Mouse (Mus musculus) hindbrain, embryonic 14.5 days (tissue): ENCODE measurements at regions not wholly inside any gene's neighbourhood (a gene's known extent, or its start where the extent isn't known, plus 50 kb on each side); places are given as distances from the start of the nearest gene placed in this dataset.

Experiments used
- ATAC-seq: fragments of 200-750 bp; cut with Nextera tagmentation; 2 replicates; pipeline ENCODE4 v1.8.0; 2017; ENCODE audit warnings: moderate number of reproducible peaks, mild to moderate bottlenecking, moderate TSS enrichment, moderate library complexity; ENCODE audit not compliant: low FRiP score
- DNase-seq: peaks from one replicate; pipeline ENCODE4 v3.0.0-alpha.2; 2015; ENCODE audit warnings: low spot score
- H3K27ac ChIP-seq: fragments of 300-500 bp; sonication (generic); 2 replicates; pipeline ENCODE4 v1.5.1; 2014; ENCODE audit warnings: mild to moderate bottlenecking, moderate library complexity
- H3K27me3 ChIP-seq: fragments of 300-500 bp; sonication (generic); 2 replicates; pipeline ENCODE4 v1.6.1; 2014; ENCODE audit warnings: mild to moderate bottlenecking, low read length, mixed read lengths; ENCODE audit not compliant: control insufficient read depth, insufficient read depth
- H3K36me3 ChIP-seq: fragments of 300-500 bp; sonication (generic); replicated peaks from 2 replicates; pipeline ENCODE4 v1.6.1; 2014; ENCODE audit not compliant: control insufficient read depth, insufficient read depth
- H3K4me1 ChIP-seq: fragments of 300-500 bp; sonication (generic); replicated peaks from 2 replicates; pipeline ENCODE4 v1.6.1; 2014; ENCODE audit warnings: antibody characterized with exemption, low read length, mixed read lengths; ENCODE audit not compliant: control insufficient read depth, insufficient read depth
- H3K4me2 ChIP-seq: fragments of 300-500 bp; sonication (generic); replicated peaks from 2 replicates; pipeline ENCODE4 v1.6.1; 2014; ENCODE audit warnings: mild to moderate bottlenecking, moderate library complexity
- H3K4me3 ChIP-seq: fragments of 300-500 bp; sonication (generic); replicated peaks from 2 replicates; pipeline ENCODE4 v1.5.1; 2014; ENCODE audit warnings: mild to moderate bottlenecking, low read length
- H3K9ac ChIP-seq: fragments of 300-500 bp; sonication (generic); 2 replicates; pipeline ENCODE4 v1.6.1; 2014
- H3K9me3 ChIP-seq: fragments of 300-500 bp; sonication (generic); 2 replicates; pipeline ENCODE4 v1.6.1; 2016; ENCODE audit warnings: low read length; ENCODE audit not compliant: control insufficient read depth
- WGBS: fragments of 180-500 bp; shearing (Covaris S2); extraction: QIAGEN DNeasy Blood & Tissue Kit; methylation state at CpG from one replicate; pipeline ENCODE4 v1.1.7; 2014; 5-methylcytosine and 5-hydroxymethylcytosine counted together

DNA sequence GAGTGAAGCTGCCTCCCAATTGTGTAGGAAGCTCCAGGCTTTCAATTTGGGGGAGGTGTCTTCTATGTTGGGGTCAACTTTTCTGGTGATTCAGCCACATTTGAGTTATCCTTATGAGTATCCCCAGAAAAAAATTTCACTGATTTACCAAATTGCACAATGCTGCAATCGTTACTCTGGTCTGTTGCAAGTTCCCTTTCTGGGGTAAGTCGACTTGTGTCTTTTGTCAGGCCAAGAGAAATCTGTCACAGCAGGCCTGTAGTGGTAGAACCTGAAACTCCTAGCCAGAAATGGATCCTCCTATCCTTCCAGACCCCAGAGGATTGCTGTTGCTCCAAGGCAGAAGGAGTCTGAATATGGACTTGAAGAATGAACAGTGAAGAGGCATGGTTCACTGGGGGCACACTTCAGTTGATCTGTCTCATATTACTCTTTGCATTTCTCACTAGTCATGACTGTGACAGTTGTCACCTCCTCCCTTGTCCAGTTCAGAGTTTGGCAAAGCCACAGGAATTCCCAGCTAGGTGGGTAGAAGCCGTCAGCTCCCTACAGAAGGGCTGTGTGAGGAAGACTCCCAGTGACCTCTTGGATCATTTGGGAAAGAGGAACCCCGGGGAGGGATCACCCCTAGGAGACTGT, 114.6 kb upstream of the Btg1 start:
- no peak overlapping the region for H3K27ac ChIP-seq
- H3K4me3 ChIP-seq: no peak overlapping the region
- H3K9ac ChIP-seq: no peak overlapping the region
- H3K27me3 ChIP-seq: no peaks in the 10 kb centered on the region
- H3K4me2 ChIP-seq: no peak overlapping the region
- ATAC-seq (no peak), DNase-seq (no peak)
- H3K4me1 ChIP-seq: no peaks in the 10 kb centered on the region
- no peaks in the 10 kb centered on the region for H3K36me3 ChIP-seq
- no peaks in the 10 kb centered on the region for H3K9me3 ChIP-seq
- WGBS: 85% methylated on average over 4 of the region's 4 CpGs

DNA sequence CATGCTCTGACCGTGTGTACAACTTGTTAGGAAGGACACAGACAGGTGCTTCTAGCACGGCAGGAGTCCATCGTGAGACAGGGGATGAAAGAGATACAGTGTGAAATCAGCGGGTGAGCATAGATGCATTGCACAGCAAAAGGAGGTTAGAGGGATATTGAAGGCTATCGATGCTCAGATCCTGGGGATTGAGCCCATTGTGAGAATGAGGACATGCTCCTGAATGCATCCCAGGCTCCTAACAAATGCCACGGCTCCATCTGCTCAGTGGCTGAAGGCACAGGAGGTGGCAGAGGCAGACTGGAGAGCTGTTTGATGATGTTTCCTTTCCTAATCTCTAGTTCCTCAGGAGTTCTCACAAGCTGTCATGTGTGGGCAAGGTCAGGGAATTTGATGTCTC, 114.1 kb upstream of the Btg1 start:
- no peaks in the 10 kb centered on the region for H3K4me1 ChIP-seq
- no peak for DNase-seq
- 78% methylated on average over 6 of the region's 6 CpGs for WGBS
- H3K4me3 ChIP-seq: no peak overlapping the region
- no peaks in the 10 kb centered on the region for H3K9me3 ChIP-seq
- no peak overlapping the region for H3K9ac ChIP-seq
- no peaks in the 10 kb centered on the region for H3K27me3 ChIP-seq
- no peak for ATAC-seq
- no peaks in the 10 kb centered on the region for H3K36me3 ChIP-seq
- no peak overlapping the region for H3K4me2 ChIP-seq
- H3K27ac ChIP-seq: no peak overlapping the region

DNA sequence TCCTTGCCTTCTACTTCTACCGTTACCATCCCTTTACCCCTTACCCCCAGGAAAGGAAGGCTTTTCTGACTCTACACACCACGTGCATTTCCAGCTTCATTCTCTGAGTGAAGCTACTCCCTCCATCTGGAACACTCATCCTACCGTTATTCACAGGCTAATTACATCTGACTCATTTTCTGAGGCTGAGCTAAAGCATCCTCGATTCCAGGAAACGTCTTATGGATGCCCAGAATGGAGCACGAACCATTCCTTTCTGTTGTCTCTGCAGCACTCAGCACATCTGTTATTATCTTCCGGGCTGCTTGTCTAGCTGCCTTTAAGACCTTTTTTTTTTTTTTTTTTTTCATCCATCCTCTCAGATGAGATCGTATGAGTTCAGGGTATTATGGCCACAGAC, 112.5 kb upstream of the Btg1 start:
- no peak overlapping the region for H3K4me2 ChIP-seq
- no peaks in the 10 kb centered on the region for H3K9me3 ChIP-seq
- H3K4me3 ChIP-seq: no peak overlapping the region
- DNase-seq (no peak), ATAC-seq (no peak)
- no peaks in the 10 kb centered on the region for H3K36me3 ChIP-seq
- H3K27ac ChIP-seq: no peak overlapping the region
- no peaks in the 10 kb centered on the region for H3K4me1 ChIP-seq
- H3K27me3 ChIP-seq: no peaks in the 10 kb centered on the region
- no peak overlapping the region for H3K9ac ChIP-seq
- WGBS: 85% methylated on average over 8 of the region's 8 CpGs

DNA sequence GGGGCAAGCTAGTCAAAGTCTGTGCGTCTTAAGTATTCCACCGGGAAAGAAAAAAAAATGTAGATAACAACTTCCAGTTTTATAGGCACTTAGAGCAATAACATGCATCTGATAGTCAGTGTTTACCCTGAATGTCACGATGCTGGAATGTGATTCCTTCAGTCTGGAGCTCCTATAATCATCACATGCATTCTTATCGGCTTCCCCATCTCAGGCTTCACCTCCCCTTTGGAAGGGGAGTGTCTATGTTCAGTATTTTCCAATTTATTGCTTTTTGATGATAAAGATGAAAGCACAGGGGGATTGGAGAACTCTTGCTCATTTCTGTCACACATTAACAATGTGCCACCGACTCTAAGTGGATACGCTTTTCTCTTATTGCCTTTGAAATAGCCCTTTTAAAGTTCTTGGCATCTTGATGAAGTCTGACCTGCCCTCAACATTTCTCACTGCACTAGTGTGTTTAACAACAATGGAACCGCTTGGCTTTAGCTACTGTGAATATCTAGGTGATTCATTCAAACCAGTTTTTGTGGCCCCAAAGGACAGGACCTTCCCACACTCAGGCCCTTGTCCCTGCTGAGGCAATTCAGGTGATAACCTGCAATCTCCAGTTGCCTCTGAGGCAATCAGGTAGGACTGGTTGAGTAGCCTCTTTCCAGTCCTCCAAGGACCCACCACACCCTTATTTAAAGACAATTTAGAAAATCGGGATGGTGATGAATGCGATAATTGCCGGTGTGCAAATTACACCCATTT, 101.5 kb upstream of the Btg1 start:
- no peak for DNase-seq
- no peak overlapping the region for H3K27ac ChIP-seq
- H3K9ac ChIP-seq: no peak overlapping the region
- H3K4me3 ChIP-seq: no peak overlapping the region
- H3K36me3 ChIP-seq: no peaks in the 10 kb centered on the region
- ATAC-seq: no peak
- H3K4me1 ChIP-seq: no peaks in the 10 kb centered on the region
- 89% methylated on average over 10 of the region's 10 CpGs for WGBS
- H3K4me2 ChIP-seq: no peak overlapping the region
- no peaks in the 10 kb centered on the region for H3K27me3 ChIP-seq
- H3K9me3 ChIP-seq: no peaks in the 10 kb centered on the region

- no peaks in the 10 kb centered on the region for H3K27me3 ChIP-seq
- no peak overlapping the region for H3K9ac ChIP-seq
- no peaks in the 10 kb centered on the region for H3K4me1 ChIP-seq
- no peak overlapping the region for H3K27ac ChIP-seq
- H3K36me3 ChIP-seq: no peaks in the 10 kb centered on the region
- H3K4me2 ChIP-seq: no peak overlapping the region
- no peaks in the 10 kb centered on the region for H3K9me3 ChIP-seq
- 84% methylated on average over 2 of the region's 2 CpGs for WGBS
- ATAC-seq: no peak
- no peak overlapping the region for H3K4me3 ChIP-seq
- DNase-seq: no peak
These were observed 100.9 kb upstream of the Btg1 start for GRCm38 (mm10) chr10:96515923-96516258.

- Histone ChIP-seq H3K4me2 (no peak overlapping the region), H3K27ac (no peak overlapping the region), H3K27me3 (no peaks in the 10 kb centered on the region), H3K9ac (no peak overlapping the region), H3K36me3 (no peaks in the 10 kb centered on the region), H3K4me3 (no peak overlapping the region), H3K9me3 (no peaks in the 10 kb centered on the region), H3K4me1 (peaks cover 8% of the 10 kb centered on the region; the same call in 1 of the 2 replicates)
- no peak for DNase-seq
- ATAC-seq: no peak
- WGBS: 81% methylated on average over 3 of the region's 3 CpGs
These were observed 97.4 kb upstream of the Btg1 start for GRCm38 (mm10) chr10:96519411-96519810.

DNA sequence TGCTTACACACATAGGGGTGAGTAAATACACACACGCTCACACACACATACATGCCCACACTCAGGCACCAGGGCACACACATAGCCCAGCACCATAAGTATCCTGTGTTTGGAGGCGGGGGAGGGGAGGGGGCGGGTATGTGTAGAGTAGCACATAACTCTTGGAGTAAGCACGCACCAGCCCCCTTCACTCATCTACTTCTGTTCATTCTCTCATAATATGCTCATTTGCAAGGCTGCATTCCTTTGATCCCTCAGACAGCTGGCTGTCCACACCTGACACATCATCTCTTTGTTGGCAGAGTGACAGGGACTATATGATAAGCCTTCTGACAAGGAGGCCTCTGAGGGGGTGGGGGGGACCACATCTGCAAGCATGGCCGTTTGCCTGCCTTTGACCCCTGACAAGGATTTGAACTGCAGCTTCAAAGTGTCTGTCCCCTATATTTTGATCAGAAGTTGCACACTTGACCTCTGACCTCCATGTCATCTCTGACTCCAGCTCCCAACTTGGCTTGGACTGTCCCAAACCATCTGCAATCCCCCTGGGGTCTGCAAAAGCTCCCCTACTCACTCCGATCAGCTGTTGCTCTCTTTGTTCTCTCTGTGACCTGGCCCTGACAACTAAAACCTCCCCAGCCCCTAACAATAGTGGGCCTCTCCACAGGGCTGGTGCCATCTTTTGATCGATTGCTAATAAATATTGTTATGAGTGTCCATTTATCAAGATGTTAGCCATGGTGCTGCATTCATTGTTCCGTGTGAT, 95.6 kb upstream of the Btg1 start:
- Histone ChIP-seq H3K4me2 (no peak overlapping the region), H3K27me3 (no peaks in the 10 kb centered on the region), H3K9ac (no peak overlapping the region), H3K27ac (no peak overlapping the region), H3K36me3 (no peaks in the 10 kb centered on the region), H3K4me1 (peaks cover 10% of the 10 kb centered on the region; the same call in 1 of the 2 replicates), H3K4me3 (no peak overlapping the region), H3K9me3 (no peaks in the 10 kb centered on the region)
- ATAC-seq: peak; percentile 32; the same call in 1 of the 2 replicates
- DNase-seq: no peak
- 51% methylated on average over 8 of the region's 8 CpGs for WGBS

DNA sequence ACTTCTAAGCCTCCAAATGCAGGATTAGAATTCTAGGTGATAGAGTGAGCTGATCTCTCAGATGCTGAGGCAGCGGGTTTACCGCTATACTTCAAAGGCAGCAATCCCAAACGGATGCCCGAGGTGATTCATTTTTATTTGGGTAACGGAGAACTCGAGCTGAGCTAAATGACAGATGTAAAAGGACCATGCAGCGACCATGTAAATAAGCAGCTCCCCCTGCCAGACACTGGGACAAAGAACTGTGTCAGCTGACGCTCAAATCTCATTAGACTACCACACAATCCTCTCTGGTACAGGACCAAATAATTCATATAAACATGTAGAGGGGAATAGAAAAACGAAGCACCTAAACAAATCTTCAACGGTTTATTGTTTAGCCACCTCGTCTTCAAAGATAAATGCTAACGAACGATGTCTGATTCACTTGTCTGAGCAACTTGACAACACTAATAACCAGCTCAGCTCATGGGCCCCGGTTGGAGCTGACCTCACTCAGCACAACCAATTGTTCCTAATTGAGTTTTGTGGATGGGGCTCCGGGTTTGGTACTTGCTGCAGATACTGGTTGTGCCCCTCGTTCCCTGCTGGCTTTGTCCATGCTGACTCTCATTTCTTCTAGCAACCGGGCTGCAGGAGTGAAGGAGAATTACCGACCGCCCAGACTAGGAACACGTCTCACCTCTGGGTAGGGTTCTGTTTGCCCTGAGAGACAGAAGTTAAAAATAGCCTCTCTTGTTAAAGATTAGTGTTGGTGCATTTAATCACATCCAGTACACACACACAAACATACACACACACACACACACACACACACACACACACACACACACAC, 92.6 kb upstream of the Btg1 start:
- Histone ChIP-seq H3K27ac (peak overlapping the region; percentile 85), H3K4me1 (peaks cover 10% of the 10 kb centered on the region; the same call in 1 of the 2 replicates), H3K9ac (peak overlapping the region; percentile 64), H3K9me3 (no peaks in the 10 kb centered on the region), H3K4me3 (peak overlapping the region; percentile 19), H3K36me3 (no peaks in the 10 kb centered on the region), H3K4me2 (peak overlapping the region; percentile 46), H3K27me3 (no peaks in the 10 kb centered on the region)
- ATAC-seq: peak; percentile 83
- DNase-seq: peak; percentile 66
- 19% methylated on average over 20 of the region's 20 CpGs for WGBS

- 87% methylated on average over 3 of the region's 3 CpGs for WGBS
- Histone ChIP-seq H3K4me3 (no peak overlapping the region), H3K27me3 (no peaks in the 10 kb centered on the region), H3K4me1 (peaks cover 10% of the 10 kb centered on the region; the same call in 1 of the 2 replicates), H3K27ac (no peak overlapping the region), H3K36me3 (no peaks in the 10 kb centered on the region), H3K9ac (no peak overlapping the region), H3K4me2 (no peak overlapping the region), H3K9me3 (no peaks in the 10 kb centered on the region)
- no peak for DNase-seq
- ATAC-seq: no peak
These were observed 88.9 kb upstream of the Btg1 start for GRCm38 (mm10) chr10:96527864-96528263.
